Mouse (Mus musculus) left cerebral cortex, postnatal 14 days (tissue): ENCODE results near the gene Zfp385c. TPM values are rescaled to one million over a fixed set of nuclear protein-coding genes. Genes with fewer than 3 reads are reported as not detected.
"Not testable (repeated sequence)": the region's sequence is repeated elsewhere in the genome, so short reads cannot be mapped to it uniquely, and the experiment has no call there.

Experiments
- DNase-seq, 2 experiments: peaks; one replicate each; pipeline ENCODE4 v3.0.0; 2021 to 2022; ENCODE audit warnings: low spot score in 2 of 2, mixed read lengths in 1 of 2
- intact Hi-C: fragments of 180-260 bp; cut with DNase I; formaldehyde crosslinking; loops from one replicate; pipeline ENCODE4 v1.15.1; 2025
- total RNA-seq, 2 experiments: library from RNA; stranded (reverse); gene quantifications; 2 replicates each; pipeline ENCODE4 v1.2.3; 2021

Zfp385c gene
- total RNA-seq, 2 experiments from 2014 or later = 0.19 to 0.33 TPM

GRCm38 (mm10) chr11:100701301-100701700 is 9.0 kb upstream of the Zfp385c start:
- DNase-seq = no peak
- intact Hi-C loops = no loop called here

GRCm38 (mm10) chr11:100700710-100701109 is 8.5 kb upstream of the Zfp385c start:
- intact Hi-C loops = no loop called here
- no peak for DNase-seq

GRCm38 (mm10) chr11:100697921-100698320 is 5.7 kb upstream of the Zfp385c start:
- no peak for DNase-seq
- intact Hi-C loops = no loop called here

GRCm38 (mm10) chr11:100694926-100695325 is 2.7 kb upstream of the Zfp385c start:
- peak in 1 of 2 experiments; percentile 80 for DNase-seq
- intact Hi-C loops = loop anchor here (2.0 kb wide), 1 partner anchor 68 kb away; no protein-coding TSS in a partner anchor

GRCm38 (mm10) chr11:100693154-100693553 is 899 bp upstream of the Zfp385c start:
- intact Hi-C loops = no loop called here
- DNase-seq = no peak

- intact Hi-C loops = no loop called here
- no peak for DNase-seq
Measured at GRCm38 (mm10) chr11:100690389-100690788, 1.9 kb downstream of the Zfp385c start.

GRCm38 (mm10) chr11:100688443-100688842 is 3.8 kb downstream of the Zfp385c start:
- intact Hi-C loops = no loop called here
- DNase-seq = no peak

- intact Hi-C loops = no loop called here
- DNase-seq = no peak
Measured at GRCm38 (mm10) chr11:100687265-100687664, 5.0 kb downstream of the Zfp385c start.

GRCm38 (mm10) chr11:100685371-100685770 is 6.9 kb downstream of the Zfp385c start:
- intact Hi-C loops = no loop called here
- DNase-seq = no peak

GRCm38 (mm10) chr11:100684084-100684483 is 8.2 kb downstream of the Zfp385c start:
- intact Hi-C loops = no loop called here
- no peak for DNase-seq

GRCm38 (mm10) chr11:100682526-100682925 is 9.7 kb downstream of the Zfp385c start:
- intact Hi-C loops = no loop called here
- no peak for DNase-seq

- intact Hi-C loops = no loop called here
- DNase-seq = no peak
Measured at GRCm38 (mm10) chr11:100681826-100682225, 10.4 kb downstream of the Zfp385c start.

GRCm38 (mm10) chr11:100677810-100678209 is 14.4 kb downstream of the Zfp385c start:
- intact Hi-C loops = no loop called here
- DNase-seq = peak; percentile 40 to 45

GRCm38 (mm10) chr11:100673169-100673568 is 19.1 kb downstream of the Zfp385c start:
- intact Hi-C loops = no loop called here
- no peak for DNase-seq

- intact Hi-C loops = no loop called here
- no peak for DNase-seq
Measured at GRCm38 (mm10) chr11:100671956-100672355, 20.3 kb downstream of the Zfp385c start.

- intact Hi-C loops = no loop called here
- DNase-seq = no peak
Measured at GRCm38 (mm10) chr11:100671049-100671448, 21.2 kb downstream of the Zfp385c start.

GRCm38 (mm10) chr11:100659806-100660205 is 32.4 kb downstream of the Zfp385c start:
- DNase-seq = no peak
- intact Hi-C loops = no loop called here

GRCm38 (mm10) chr11:100656458-100656857 is 35.8 kb downstream of the Zfp385c start:
- DNase-seq = peak in 1 of 2 experiments; percentile 26
- intact Hi-C loops = no loop called here

GRCm38 (mm10) chr11:100655589-100655988 is 36.7 kb downstream of the Zfp385c start:
- intact Hi-C loops = not testable (repeated sequence)

GRCm38 (mm10) chr11:100651748-100652147 is 40.5 kb downstream of the Zfp385c start:
- DNase-seq = no peak
- intact Hi-C loops = no loop called here

More at GRCm38 (mm10) chr11:100655589-100655988, 36.7 kb downstream of the Zfp385c start:
- not testable (repeated sequence) for DNase-seq

GRCm38 (mm10) chr11:100651205-100651604 is 41.0 kb downstream of the Zfp385c start:
- intact Hi-C loops = no loop called here
- no peak for DNase-seq

GRCm38 (mm10) chr11:100648405-100648804 is 43.9 kb downstream of the Zfp385c start:
- intact Hi-C loops = no loop called here
- DNase-seq = no peak
